Mouse (Mus musculus) E14TG2a.4 (cell line): ENCODE data around the gene Ctnnd2.

Experiments used
- CTCF ChIP-seq: conservative IDR thresholded peaks from 2 replicates; pipeline ENCODE4 v1.5.1; 2014; ENCODE audit warnings: low read length
- NANOG ChIP-seq: IDR thresholded peaks from 2 replicates; pipeline ENCODE4 v1.6.1; 2014; ENCODE audit warnings: borderline replicate concordance, low read length, mixed read lengths

DNA sequence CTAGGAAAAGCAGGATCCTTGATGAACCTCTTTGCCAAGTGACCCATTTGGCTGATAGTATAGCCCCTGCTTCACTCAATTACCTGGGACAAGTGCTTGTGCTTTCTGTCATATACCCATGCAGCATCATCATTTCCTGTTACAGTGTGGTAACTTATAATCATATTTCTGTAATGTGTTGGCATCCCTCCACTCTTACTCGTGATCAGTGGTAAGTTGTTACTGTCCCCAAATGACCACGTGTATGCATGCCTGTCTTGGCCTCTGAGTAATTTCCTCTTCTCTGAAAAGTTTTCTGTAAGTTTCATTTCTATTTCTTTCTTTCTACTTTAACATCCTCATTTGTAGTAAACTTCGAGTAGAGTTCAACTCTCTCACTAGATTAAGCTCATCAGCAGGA lies 296.4 kb downstream of the Ctnnd2 start:
- no peak for TF ChIP-seq CTCF
- TF ChIP-seq NANOG: no peak
